Mouse (Mus musculus): ENCODE measurements around the gene Bcl2l13. TPM values are rescaled to one million over a fixed set of nuclear protein-coding genes. Genes with fewer than 3 reads are reported as not detected.
"Not testable (repeated sequence)": the region's sequence is repeated elsewhere in the genome, so short reads cannot be mapped to it uniquely, and the experiment has no call there.

The Bcl2l13 gene
- total RNA-seq, 2 experiments from 2014 or later = 45.6 to 50.8 TPM

DNA sequence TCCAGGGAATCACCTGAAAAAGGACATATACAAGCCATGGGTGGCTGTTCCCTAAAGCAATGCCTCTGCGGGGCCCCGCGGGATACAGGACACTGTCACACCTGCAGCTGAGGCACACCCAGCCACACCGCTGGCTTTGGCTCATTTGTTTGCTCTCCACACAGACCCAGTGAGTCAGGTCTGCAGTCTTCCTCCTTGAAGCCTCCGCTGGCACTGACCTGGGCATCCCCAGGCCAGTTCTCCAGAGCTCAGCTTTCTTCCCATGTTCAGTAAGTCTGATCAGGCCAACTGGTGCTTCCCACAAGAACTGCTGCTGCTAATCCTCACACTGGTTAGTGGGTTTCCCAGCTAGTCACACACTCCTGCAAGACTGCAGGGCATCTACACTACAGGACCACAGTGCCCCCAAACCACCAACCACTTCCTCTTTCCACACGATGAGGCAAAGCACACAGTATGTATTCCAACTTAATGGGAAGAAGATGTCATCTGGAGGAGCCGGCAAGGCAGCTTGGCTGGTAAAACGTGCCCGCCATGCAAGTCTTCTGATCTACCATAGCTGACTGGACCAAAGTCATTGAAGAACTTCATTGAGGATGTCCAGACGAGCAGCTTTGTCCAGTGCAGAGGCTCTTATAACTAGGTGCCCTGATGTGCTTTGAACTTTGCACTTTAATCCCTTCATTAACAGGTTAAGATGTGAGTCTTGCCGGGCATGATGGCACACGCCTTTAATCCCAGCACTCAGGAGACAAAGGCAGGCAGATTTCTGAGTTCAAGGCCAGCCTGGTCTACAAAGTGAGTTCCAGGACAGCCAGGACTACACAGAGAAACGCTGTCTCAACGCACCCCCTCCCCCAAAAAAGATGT is 66.0 kb downstream of the Bcl2l13 start:
- no peak for DNase-seq

DNA sequence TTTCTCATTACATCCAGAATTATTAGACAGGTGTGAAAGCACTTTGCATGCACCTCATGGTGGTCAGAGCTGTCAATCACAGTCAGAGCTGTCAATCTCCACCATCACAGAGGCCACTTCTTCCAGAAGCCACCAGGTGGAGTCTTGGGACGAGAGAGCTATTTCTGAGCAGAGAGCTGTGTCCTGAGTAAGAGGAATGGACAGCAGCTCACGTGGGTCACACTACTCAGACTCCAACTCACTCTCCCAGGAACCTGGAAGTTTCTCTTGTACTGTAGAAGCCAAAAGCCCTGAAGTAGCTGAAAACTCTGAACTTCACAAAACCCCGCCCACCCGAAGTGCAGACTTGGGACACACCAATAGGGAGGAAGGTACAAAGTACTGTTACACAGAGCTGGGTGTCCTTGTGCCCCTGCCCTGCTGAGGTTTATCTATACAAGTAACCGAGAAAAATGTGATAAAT is 67.5 kb downstream of the Bcl2l13 start:
- no peak for DNase-seq

DNA sequence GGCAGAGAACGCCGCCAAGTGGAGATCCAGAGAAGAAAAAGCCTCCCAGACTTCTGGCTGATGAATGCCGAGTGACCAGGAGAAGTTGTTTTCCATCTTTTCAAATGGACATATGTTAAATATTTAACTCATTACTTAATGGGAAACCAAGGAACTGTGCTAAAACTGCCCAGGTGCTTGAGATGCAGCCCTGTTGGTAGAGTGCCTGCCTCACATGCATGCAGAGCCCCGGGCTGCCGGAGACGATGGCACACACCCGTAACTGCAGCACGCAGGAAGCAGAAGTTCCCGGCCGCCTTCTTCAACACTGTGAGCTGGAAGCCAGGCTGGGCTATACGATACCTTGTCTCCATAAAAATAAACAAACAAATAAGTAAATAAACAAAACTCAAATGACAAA is 67.9 kb downstream of the Bcl2l13 start:
- no peak for DNase-seq

DNA sequence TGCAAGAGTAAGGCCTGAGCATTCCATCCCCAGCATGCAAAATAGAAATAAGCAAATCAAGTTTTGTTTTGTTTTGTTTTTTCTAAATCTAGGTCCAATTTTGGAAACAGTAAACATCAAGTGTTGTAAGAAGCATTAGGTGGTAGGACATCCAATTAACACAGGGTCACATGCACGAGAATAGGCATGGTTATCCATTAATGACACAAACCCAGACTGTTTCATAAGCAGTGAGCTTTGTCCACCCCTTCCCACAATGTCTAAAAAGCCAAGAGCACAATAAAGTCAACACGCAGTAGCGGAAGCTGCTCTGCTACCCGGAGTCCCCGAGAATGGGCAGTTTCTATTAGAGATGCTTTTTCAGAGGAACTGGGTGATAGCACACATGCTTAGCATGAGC is 69.1 kb downstream of the Bcl2l13 start:
- DNase-seq = no peak

- no peak for DNase-seq
These were observed 70.5 kb downstream of the Bcl2l13 start for GRCm38 (mm10) chr6:120906521-120906920.

GRCm38 (mm10) chr6:120907876-120908597 is 72.0 kb downstream of the Bcl2l13 start:
- not testable (repeated sequence) for DNase-seq

DNA sequence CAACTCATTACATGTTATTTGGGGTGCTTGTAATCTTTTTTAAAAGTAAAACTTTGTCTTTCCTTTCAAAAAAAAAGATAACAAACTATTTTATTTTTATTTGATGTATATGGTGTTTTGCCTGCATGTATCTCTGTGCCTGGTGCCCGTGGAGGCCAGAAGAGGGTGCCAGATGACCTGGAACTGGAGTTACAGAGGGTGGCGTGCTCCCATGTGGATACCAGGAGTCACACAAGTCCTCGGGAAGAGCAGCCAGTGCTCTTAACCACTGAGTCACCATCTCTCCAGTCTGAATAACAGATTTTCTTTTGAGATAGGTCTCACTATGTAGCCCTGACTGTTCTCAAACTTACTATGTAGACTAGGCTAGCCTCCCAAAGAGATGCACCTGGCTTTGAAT is 73.5 kb downstream of the Bcl2l13 start:
- no peak for DNase-seq

DNA sequence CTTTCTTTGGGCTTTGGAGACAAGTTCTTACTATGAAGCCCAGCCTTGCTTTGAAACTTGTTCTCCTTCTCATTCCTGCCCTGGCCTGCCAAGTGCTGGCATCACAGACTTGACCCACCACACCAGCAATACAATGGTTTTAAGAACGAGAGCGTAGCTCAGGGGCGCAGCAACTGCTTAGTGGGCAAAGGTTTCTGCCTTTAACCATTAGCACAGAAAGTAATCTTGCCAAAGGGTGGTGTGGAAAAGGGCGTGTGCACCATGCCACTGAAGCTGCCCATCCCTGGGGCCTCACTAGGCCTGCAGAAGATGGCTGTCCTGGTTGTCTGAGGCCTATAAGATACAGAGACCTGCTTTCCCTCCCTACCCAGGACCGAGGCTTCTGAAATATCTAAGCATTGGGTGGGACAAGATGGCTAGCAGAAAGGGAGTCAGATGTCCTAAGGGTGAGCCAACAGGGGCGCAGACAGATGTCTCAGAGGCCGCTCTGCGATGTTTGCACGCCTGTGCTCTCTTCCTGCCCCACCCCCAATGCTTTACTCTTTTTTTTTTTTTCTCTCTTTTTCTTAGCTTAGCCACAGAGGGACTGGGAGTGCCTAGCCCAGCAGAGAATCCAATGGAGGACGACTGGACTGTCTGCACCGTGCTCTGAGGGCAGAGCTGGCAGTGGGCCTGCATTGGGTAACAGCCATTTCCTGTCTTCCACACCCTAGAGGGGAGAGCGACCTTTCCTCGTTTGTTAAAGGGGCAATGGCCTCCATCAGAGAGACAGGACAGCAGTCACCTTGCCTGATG is 75.4 kb downstream of the Bcl2l13 start:
- no peak for DNase-seq

DNA sequence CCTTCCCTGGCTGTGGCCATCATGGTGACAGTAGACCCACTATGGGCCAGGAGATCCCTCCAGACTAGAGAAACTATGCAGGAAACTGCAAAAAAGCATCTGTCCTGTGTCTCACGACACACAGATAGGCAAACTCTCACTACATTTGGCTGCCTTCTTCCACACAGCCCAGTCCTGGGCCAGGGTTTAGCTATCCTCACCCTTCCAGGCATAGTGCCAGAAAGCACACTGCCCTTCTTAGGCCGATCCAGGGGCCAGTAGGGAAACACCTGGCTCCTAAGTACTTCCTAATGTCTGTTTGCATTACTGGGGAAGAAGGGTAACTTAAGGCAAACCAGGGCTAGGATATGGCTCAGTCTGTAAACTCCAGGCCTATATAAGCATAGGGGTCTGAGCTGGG is 76.9 kb downstream of the Bcl2l13 start:
- DNase-seq = no peak

GRCm38 (mm10) chr6:120913783-120914182 is 77.8 kb downstream of the Bcl2l13 start:
- no peak for DNase-seq

GRCm38 (mm10) chr6:120914533-120914910 is 78.5 kb downstream of the Bcl2l13 start:
- no peak for DNase-seq

- peak; percentile 32 for DNase-seq
These were observed 79.1 kb downstream of the Bcl2l13 start for GRCm38 (mm10) chr6:120914911-120915648.

DNA sequence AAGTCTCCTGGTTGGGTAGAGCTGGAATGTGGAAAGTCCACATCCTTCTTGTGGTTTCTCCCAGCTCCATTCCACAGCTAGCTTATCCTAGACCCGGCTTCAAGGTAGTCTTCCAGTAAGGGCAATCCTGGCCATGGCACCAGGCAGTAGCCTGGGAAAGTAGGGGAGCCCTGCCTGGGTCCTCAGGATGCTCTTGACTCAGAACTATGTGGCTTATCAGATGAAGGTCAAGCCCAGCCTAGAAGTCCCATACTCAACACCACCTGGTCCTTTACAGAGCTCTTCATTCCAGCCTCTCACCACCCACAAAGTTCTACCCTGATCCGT is 79.6 kb downstream of the Bcl2l13 start:
- no peak for DNase-seq

DNA sequence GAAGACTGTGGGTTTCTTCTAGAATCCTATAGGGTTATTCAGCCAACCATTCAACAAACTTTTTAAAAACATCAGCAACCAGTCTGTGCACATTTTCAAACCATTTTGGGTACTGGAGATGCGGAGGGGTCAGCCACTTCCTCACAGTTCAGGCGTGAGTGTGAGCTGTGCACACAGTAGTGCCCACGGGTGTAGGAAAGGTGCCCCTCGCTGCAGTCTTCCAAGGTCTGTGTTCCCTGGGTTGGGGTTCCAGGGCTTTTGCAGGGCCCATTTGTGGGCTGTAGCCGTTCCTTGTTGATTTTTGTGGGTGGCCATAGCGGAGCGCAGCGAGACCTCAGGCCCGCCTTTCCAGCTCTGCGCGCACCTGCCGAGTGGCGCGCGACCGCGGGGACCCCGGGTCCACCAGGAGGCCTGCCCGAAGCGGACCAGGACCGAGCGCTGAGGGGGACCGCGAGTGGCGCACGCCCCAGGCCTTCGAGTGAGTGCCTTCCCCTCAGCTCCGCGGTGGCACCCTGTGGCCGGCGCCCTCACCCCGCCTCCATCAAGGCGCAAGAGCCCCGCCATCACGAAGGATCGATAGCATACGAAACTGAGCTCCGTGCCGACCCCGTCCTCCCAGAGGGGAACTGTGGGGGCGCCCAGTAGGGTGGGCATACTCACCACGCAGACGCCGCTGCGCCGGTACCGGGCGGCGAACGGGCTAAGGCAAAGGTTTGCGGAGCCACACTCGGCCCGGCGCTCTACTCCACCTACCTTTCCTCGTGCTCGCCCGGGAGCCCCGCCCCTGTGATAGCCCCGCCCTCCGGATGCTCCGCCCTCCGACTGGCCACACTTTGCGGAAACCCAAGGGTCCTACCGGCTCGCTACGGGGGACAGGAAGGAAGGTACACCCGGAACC is 80.3 kb downstream of the Bcl2l13 start, which contains the start of gene Bid:
Bid (minus strand) TSS at position 780 of the 898 bp plus-strand sequence.
- peak; percentile 86 for DNase-seq

DNA sequence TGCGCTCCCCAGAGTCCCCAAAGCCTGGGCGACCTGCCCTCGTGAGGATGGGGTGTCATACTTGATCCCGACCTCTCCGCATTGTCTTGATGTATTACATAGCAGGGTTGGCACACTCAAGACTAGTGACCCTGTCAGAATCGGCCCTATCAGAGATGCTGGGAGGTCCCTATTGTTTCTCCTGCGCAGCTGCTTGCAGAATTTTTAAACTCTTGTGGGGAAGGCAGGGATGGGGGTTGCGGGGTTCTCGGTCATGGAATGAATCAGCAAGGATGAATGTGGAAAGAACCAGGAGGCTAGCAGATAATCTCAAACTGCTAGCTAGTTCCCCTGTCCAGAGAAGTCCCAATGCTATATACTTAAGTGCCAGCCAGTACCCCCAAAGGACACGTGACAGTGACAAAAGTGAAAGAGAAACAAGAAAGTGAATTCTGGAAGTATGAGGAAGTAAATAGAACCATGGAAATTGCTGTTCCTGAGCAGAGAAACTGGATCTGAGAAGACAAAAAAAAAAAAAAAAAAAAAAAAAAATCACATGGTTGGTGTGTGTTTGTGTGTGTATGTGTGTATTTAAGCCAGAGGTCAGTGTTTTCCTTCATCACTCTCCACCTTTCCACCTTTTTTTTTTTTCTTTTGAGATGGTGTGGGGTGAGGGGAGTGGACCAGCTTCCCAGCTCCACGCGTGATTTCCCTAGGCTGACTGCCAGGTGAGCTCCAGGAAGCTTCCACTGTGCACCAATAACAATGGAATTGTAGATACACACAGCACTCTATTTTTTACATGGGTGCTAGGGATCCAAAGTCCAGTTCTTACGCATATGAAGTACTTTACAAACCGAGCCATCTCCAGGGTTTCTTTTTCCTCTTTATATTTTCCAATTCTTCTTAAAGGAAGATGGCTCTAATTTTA is 81.2 kb downstream of the Bcl2l13 start:
- DNase-seq = not testable (repeated sequence)

- DNase-seq = no peak
These were observed 82.0 kb downstream of the Bcl2l13 start for GRCm38 (mm10) chr6:120917975-120918374.

GRCm38 (mm10) chr6:120924791-120925321 is 88.8 kb downstream of the Bcl2l13 start:
- not testable (repeated sequence) for DNase-seq

GRCm38 (mm10) chr6:120926880-120927279 is 90.9 kb downstream of the Bcl2l13 start:
- DNase-seq = no peak

- DNase-seq = peak; percentile 57
These were observed 91.8 kb downstream of the Bcl2l13 start for GRCm38 (mm10) chr6:120927765-120928164.

All from gastrocnemius, postnatal 10 days (tissue).